ENCODE assay signal across 17 mouse cellular contexts in genomic region chr19:25641786-25642185, GRCm38 (mm10). TPM values are rescaled to one million over a fixed set of nuclear protein-coding genes. Genes with fewer than 3 reads are reported as not detected.
"Had no signal": no experiment of that assay in that cellular context is flagged by ENCODE, and none has a peak within 500 bp of the region (broad histone marks: within the 10 kb centered on the region; RNA-seq: fewer than 3 reads in every experiment).

No protein-coding gene starts in this region.

- H3K9me3 ChIP-seq: neural tube, embryonic 13.5 days; neural tube, embryonic 15.5 days; stomach, embryonic 15.5 days had no signal

- H3K9ac ChIP-seq: neural tube, embryonic 13.5 days; neural tube, embryonic 15.5 days; stomach, embryonic 15.5 days had no signal

- H3K36me3 ChIP-seq: neural tube, embryonic 13.5 days; neural tube, embryonic 15.5 days; stomach, embryonic 15.5 days had no signal

- H3K27me3 ChIP-seq: neural tube, embryonic 15.5 days; stomach, embryonic 15.5 days had no signal

- H3K27ac ChIP-seq: neural tube, embryonic 13.5 days; neural tube, embryonic 15.5 days; stomach, embryonic 15.5 days; stomach, postnatal 0 days had no signal

- H3K4me1 ChIP-seq: neural tube, embryonic 13.5 days; neural tube, embryonic 15.5 days; stomach, embryonic 15.5 days had no signal

- DNase-seq: retina, postnatal 1 day; right cerebral cortex, adult 18-20 months; right cerebral cortex, postnatal 14 days; right cerebral cortex, postnatal 25 days; right cerebral cortex, postnatal 4 days; spleen, adult 18-20 months; thymus, adult 18-20 months; thymus, adult 2 months; thymus, postnatal 14 days; thymus, postnatal 25 days; thymus, postnatal 36 days; thymus, postnatal 4 days had no signal

- H3K4me2 ChIP-seq: neural tube, embryonic 13.5 days; neural tube, embryonic 15.5 days; stomach, embryonic 15.5 days had no signal

- H3K4me3 ChIP-seq: neural tube, embryonic 13.5 days; neural tube, embryonic 15.5 days; stomach, embryonic 15.5 days had no signal

RNA-seq across cellular contexts. Expression of gene Dmrt2, which starts 30.4 kb away (rescaled TPM):
- total RNA-seq: neutrophil, adult 5-6 weeks had no signal
